Mouse (Mus musculus): ENCODE measurements around the gene Tcerg1l.

Tcerg1l gene

DNA sequence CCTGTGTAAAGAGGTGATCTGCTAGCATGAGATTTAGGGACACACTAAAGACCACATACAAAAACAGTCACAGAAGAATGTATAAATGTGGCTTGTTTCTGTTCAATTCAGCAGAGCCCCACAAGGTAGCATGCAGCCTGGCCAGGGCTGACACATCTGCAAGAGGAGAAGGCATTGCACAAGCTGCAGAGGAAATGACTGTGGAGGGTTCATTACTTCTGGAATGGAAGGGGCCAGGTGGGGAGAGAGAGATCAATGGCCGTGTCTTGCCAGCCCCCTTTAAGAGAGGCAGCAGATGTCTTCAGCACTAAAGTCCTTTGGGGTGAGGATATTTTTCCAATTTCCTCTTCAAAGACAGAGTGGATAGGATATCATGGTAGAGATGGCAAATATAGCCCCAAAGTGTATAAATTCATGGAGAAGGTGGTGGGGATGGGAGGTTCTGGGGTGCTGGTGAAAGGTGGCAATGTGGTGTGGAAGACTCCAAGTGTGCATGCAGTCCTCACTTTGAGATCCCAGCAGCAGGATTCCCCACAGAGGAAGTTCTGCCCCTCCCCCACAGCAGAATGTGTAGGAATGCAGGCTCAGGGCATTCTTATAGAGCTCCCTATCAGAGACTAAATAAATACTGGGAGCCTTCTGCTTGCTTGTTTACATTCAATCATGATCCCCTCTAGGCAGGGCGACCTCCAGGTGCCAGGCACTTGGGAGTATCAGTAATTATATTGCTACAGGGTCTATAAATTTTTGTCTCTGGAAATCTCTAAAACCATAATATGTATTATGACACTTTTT lies 40.7 kb downstream of the Tcerg1l start:
- DNase-seq = no peak

DNA sequence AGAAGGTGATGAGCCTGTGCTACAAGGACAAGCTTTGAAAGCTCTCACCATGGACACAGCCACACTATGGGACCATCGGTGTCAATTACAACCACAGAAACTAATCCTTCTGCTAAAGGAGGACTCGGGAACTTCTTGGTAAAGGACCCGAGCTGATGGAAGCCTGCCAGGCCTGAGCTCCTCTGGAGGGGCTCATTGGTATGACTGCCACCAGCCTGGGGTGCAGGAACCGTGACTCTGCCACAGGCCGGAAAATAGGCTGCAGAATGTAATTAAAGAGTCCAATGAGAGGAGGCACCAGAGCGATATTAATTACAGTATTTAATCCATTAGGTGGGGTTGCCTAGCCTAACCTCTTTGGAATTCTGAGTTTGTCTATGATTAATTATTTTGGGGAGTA lies 52.1 kb downstream of the Tcerg1l start:
- no peak for DNase-seq

DNA sequence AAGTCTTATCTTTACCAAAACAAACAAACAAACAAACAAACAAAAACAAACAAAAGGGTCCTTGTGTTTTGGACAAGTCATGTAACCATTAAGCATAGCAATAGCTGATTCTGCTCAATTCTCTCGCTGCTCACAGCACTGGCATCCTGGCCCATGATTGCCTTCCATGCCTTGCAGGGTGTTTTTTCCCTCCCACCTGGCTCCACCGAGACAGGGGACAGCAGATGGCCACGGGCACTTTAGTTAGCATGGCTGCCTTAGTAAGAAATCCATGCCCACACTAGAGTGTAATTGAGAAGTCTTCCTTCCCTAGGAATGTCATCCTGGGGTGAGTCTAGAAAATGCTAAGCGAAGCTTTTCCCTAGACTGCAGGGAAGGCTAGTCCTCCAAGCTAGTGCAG lies 59.1 kb downstream of the Tcerg1l start:
- DNase-seq = no peak

DNA sequence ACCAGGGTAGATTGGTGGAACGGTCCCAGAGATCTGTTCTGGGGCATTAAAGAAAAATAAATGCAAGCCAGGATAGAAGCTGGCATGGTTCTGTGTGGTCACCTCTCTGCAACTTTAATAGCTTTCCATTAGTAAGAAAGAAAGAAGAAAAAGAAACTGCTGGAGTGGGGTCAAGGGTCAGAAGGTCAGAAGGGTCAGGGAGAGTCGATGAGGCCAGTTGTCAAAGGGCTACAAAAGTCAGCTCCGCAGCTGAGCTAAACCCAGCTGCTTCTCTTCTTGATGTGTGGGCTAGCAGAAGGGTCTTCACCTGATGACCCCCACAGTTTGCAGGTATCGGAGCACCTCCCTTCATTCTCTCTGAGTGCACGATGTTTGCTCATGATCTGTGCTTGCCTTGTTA lies 59.6 kb downstream of the Tcerg1l start:
- no peak for DNase-seq

DNA sequence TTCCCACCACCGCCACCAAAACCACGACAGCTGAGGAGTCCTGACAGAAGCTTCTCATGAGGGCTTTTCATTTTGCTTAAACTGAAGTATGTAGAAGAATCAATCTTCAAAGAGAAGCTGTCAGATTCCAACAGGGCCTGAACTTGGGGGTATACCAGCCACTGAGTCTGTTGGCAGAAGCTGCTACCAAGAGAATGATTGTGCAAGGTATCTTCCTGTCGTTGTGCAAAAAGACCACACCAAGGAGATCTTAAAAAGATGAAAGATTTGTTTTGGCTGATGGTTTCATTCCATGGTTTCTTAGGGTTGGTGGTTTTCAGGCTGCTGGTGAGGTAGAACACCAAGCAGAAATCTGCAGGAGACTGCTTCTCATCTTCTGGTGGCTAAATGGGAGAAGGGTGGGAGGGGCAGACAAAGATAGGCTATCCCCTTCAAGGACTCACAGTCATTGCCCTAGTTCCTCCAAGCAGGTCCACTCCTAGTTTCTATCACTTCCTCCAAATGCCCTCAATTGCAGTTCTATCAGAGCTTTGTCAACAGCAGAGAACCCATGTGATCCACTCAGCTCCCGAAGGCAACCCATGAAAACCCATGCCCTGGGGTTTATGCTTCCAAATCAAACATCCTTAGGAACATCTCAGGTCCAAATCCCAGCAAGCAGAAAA lies 64.9 kb downstream of the Tcerg1l start:
- DNase-seq = no peak

DNA sequence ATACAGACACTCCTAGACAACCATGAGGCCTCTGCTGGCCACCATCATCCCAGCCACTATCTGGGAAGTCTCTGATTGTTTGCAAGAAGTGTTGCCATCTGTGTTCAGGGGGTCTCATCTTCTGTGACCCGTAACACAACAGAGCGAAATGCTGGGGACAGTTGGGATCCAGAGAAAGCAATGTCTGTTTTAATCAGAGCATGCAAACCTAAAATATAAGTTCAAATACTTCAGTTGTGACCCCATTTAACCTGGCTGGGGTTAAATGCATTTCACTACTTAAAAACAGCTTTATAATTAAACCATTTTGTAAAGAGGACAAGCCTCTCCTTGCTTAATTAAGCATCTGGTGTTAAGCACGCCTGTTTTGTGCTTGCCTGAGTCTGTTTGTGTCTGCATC lies 66.3 kb downstream of the Tcerg1l start:
- no peak for DNase-seq

DNA sequence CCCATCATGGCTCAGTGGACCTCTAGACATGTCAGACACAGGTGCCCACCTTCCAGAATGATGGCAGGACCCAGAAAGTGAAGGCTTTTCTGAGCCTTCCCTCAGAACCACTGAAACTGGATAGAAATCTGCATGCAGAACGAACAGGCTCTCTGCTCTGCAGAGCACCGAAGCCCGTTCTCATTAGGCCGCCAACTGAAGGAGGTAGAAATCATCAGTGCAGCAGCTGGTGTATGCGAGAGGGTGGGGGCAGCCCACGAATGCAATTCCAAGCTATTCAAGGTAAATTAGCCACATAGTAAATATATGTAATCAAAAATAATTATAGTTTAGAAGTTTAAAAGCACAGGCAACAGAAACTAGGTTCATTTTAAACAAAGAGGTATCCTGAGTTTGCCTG lies 68.9 kb downstream of the Tcerg1l start:
- DNase-seq = no peak

DNA sequence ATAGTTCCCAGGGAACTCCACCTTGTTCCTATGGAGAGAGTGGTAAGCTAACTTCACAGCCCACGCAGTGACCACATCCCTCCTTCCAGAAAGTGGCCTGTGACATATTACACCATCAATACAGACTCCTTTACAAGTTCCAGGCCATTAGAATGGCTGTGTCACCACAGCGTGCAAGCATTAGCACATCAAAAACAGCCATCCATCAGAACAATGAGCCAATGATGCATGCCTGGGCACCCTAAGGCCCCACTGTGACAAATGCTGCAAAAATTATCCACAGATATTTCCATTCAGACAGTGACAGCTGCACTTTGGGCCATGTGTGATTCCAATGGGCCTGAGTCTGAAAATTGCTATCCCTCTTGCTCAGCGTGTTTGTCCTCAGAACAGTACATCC lies 70.8 kb downstream of the Tcerg1l start:
- no peak for DNase-seq

DNA sequence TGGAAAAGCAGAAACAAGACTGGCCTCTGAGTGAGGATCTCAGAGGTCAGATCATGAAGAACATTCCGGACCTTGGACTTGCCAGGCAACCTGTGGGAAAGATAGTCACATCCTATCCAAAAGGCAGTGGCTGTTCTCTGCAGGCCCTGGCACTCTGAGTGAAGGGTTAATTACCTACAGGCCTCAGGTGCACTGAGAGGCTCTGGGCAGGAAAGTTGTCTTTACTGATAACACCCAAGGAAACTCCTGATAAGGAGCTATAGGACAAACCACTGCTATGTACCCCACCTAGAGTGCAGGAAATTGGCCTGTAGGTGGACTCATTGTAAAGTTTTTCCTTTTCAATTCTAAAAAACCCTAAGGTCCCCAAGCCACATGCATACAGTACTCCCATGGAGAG lies 83.8 kb downstream of the Tcerg1l start:
- DNase-seq = no peak

DNA sequence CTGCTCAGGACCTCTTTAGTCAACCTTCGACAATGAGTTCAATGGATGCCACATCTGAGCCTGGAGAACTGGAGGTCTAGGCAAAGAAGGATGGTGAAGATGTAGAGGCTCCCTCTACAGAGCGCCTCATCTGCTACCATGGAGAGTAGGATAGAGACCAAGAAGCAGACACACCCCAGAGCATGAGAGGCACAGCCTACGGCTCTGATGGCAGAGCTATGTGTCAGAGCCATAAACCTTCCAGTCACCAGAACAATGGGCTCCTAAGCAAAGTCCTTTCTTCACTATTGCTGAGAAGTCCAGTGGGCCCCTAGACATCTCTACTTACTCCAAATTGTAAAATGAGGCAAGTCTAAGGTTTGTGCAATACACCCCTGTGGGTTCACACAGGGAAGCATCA lies 91.4 kb downstream of the Tcerg1l start:
- DNase-seq = no peak

DNA sequence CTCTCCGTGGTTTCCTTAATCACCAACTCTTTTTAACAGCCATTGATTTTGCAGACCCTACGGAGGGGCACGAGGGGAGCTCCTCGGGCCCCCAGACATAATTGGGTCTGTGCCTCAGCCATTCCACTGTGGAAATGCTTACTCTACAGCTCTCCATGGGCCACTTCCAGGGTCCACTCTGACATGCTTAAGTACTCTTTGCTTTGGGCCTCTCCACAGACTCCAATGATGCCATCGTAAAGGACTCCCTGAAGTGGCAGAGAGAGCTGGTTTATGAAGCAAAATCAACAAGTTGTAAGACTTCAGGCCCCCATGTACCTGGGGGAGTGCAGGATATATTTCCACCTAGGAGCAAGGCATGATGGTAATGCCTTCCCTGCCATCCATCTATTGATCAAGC lies 112.7 kb downstream of the Tcerg1l start:
- DNase-seq = peak; percentile 11

DNA sequence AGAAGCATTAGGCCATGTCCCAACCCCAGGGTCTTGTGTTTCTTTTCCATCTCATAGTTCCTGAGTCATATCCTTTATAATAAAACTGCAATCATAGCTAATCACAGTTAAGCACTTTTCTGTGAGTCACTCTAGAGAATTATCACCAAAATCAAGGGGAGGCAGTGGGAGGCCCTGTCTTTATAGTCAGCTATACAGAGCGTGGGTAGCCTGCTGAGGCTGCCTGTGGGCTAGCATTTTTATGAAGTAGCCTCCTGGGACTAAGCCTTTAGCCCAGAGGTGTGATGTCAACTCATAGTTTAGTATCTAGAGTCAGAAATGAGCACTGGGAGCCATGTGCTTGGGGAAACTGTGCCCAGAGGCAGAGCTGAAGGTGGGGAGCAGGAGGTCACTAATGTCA lies 122.3 kb downstream of the Tcerg1l start:
- DNase-seq = no peak

DNA sequence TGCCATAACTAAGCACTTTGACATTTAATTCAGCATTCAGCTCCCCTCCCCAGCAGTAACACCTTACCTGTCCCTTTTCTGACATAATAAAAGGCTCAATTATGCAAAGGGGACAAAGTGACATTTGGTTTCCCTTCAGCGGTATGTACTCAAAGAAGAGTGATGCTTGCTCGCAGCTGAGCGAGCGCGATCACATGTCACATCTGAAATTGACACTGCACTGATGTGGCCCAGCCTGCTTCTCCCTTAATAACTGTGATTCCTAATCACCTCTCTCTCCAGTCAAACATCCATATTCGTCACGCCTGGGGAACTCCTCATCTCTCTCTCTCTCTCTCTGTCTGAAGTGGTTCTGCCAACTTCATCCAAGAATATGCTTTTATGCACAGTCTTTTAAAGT lies 126.2 kb downstream of the Tcerg1l start:
- DNase-seq = no peak

DNA sequence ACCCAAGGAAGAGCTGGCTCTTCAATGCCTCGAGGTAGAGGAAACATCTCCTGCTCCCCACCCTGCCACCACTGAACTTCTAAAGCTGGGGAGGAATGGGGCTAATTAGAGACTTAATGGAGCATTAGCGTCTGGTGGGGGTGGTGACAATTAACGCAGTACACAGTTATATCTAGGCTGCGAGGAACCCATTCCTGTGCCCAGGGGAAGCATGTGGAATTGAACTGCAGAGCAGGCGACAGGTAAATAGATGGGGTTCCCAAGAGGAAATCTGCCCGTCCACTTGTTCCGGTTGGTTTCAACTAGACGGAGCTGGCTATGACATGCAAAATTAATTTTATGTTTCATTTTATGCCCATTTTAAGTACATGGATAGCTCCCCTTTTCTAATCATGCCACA lies 128.1 kb downstream of the Tcerg1l start:
- DNase-seq = no peak

DNA sequence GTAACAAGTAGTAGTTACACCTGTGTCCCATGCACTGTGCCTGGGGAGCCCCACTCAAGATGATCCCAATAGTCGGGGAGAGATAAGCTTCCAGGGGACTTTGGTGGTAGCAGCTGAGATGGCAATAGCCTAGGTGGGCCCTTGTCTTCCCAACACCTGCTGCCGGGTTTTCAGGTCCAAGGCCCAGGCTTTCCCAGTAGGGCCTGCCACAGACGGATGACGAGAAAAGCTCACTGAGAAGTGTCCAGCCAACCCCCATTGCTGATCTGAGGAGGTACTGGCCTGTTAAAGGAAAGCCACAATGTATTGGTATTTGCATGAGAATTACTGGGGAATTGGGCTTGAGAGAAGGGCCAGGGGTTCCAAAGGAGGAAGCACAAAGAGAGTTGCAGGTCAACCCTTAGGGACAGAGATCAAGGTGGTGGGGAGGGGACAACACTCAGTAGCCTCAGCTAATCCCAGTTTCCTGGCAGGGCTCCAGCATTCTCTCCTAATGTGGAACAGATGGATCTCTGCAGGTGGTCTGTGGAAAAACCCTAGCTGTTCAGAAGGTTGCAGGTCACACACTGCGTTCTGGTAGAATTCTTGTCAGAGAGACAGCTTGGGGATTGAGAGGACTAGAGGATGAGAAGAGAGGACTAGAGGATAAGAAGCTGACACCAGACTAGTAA lies 129.4 kb downstream of the Tcerg1l start:
- DNase-seq = no peak

DNA sequence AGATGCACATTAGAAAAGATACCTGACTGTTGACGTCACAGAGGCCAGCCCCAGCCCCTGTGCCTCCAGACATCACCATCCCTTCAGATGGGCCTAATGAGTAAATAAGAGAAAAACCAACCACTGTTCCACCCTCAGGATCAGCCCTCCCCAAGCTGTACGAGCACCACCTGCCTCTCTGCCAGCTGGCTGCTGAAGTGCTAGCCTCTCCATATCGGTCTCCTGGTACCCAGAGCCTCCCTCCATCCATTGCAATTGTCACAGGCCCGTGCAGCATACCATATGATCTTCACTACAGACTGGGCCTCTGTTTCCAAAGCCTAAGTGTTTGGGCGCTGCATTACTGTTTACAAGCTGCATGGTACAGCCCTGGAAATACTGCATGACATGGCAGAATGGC lies 148.9 kb downstream of the Tcerg1l start:
- DNase-seq = no peak

DNA sequence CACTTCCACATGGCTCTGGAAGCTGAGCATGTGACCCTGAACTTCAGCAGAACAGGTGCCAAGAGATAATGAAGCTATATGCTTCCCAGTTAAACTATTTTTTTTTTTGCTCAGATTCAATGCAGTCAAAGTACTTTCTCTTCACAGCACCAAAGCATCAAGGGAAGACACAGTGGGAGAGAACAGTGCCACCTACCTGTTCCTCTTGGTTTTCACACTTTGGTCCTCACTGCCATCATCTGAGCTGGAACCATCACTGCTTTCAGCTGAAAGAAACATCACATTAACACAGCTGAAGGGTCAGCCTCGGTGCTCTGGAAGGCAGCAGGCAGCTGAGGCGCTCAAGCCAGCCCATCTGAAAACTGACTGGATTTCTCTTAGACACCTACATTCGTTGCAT lies 149.4 kb downstream of the Tcerg1l start:
- DNase-seq = no peak

DNA sequence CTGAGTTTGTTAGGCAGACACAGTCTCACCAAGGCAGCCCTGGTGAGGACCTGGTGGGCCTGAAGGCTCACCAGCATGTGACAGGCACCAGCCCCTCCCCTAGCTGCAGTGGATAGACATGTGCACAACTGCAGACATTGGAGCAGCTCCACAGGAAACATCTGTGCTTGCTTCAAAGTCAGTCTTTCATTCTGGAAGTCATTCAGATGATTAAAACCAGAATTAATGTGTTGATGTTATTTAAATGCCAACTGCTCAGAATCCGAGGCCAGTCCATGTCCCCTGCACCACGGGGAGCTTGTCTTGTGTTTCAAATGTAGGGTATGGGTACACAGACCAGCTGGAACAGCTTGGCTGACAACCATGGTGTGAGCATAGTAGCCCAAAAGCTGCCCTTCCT lies 150.8 kb downstream of the Tcerg1l start:
- DNase-seq = peak; percentile 12

DNA sequence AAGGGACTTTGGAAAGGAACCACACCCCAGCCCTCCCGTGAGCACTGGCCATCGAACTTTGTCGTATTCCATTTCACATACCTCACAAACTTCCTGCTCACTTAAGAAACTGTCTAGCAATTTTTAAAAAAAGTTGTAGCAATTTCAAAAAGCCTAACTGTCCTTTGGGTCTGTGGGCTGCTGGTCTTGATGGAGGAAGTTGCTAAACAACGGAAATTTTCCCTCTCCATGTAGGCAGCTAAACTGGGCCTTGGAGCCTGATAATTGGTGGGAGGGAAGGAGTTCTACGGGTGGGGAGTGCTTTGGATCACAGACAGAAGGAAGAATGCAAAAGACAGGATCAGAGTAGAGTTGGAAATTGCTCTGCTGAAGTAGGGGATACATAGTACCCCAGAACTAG lies 155.3 kb downstream of the Tcerg1l start:
- no peak for DNase-seq

DNA sequence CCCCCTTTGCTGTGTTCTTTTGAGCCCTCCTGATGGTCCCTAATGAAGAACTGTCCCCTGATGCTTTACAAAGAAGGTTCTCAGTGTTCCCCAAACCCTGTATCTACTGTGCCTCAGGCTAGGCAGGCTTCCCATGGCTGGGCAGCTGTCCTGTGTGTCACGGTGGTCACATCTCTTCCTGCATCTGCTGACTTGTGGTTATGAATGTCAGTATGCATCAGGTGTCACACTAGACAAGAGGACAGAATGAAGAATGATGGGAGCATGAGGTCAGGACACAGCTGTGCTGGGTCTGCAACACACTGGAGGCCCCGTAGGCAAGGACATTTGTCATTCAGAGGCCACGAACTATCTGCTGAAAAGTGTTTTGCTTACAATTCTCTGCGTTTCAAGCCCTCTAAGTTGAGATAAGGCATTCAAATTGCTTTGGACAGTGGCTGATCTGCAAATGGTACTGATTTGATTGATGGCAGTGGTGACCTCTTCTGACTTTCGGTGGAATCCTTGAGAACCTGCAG lies 159.8 kb downstream of the Tcerg1l start:
- DNase-seq = no peak

DNA sequence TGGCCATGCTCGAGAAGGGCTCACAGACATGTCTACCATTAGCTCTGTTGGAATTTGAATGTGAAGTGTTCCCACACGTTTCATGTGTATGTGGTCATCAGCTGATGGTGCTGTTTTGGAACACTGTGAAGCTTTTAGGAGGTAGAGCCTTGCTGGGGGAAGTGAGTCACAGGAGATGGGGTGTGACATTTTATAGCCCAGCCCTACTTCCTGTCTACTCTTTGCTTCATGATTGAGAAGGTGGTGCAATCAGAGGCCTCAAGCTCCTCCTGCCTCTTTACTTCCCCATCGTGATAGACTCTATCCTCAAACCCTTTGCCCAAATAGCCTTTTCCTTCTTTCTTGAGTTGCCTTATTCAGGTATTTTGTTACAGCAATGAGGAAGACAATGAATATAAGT lies 173.3 kb downstream of the Tcerg1l start:
- no peak for DNase-seq

DNA sequence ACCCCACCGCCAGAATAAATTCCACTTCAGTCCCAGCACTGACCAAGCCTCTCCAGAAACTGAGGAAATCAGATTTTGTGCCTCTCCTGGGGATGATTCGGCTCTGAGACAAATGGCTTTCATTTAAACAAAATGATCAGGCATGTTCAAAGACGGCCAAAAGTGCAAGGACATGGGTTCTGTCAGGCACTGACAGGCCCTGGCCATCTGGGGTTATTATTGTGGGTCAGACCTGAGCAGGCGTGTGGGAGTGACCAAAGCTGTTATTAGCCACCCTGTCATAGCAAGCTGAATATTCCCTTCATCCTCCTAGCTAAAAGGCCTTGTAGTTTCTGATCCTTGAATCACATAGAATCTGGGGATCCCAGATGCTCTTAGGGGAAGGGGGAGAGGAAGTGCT lies 174.6 kb downstream of the Tcerg1l start:
- DNase-seq = peak; percentile 24

DNA sequence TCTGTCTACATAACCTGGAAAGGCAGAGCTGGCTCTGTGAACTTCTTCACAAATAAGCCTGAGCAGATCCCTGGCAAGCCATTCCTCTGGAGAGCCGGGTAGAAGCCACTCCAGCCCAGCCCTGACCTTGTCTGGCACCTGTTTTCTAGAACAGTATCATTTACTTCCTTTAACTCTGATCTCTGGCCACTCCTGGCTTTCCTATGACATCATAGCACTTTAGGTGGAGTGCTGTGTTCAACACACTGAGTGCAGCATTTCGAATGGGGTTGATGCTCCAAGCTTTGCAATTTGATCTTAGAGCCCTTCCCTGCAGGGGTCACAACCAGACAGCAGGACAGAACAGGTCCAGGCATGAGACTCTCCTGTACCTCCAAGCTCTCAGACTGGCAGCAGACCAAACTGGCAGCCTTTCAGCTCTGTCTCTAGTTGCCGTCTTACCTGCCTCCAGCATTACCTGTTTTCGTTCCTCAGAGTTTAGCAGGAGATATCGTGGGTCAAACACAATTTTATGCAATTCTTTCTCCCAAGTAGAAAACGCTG lies 179.9 kb downstream of the Tcerg1l start:
- DNase-seq = peak; percentile 29

All from lung, postnatal 10 days (tissue).